Mouse (Mus musculus): ENCODE results near the gene Gimap9. TPM values are rescaled to one million over a fixed set of nuclear protein-coding genes. Genes with fewer than 3 reads are reported as not detected.
A peak's percentile ranks its signal among the peaks of the same experiment; 100 is the strongest.

The Gimap9 gene
- polyA plus RNA-seq, 1 experiment from 2014 or later, result 10.2 TPM

- WGBS (ENCODE audit: insufficient replicate concordance), result 69% methylated on average over 6 of the region's 6 CpGs
- TF ChIP-seq CTCF (IDR thresholded peaks at IDR 0.05; ENCODE audit: low read depth) (no peak), EP300 (IDR thresholded peaks at IDR 0.05; ENCODE audit: low read depth) (no peak)
- Histone ChIP-seq H3K9ac (replicated peaks) (no peak overlapping the region), H3K4me1 (ENCODE audit: insufficient read depth) (no peaks in the 10 kb centered on the region), H3K27me3 (ENCODE audit: insufficient read depth, low read length) (no peaks in the 10 kb centered on the region), H3K9me3 (ENCODE audit: low read length) (no peaks in the 10 kb centered on the region), H3K27ac (ENCODE audit: low read depth) (no peak overlapping the region), H3K4me2 (ENCODE audit: low read depth, low read length) (no peak overlapping the region), H3K4me3 (ENCODE audit: low read depth, low read length) (no peak overlapping the region), H3K36me3 (replicated peaks; ENCODE audit: insufficient read depth, low read length) (no peaks in the 10 kb centered on the region)
- no peak for ATAC-seq
- peak; percentile 9 for DNase-seq
Observed at GRCm38 (mm10) chr6:48692962-48693361, 17.0 kb downstream of the Gimap9 start.

GRCm38 (mm10) chr6:48696830-48697554 is 21.1 kb downstream of the Gimap9 start:
- Histone ChIP-seq H3K36me3 (replicated peaks; ENCODE audit: insufficient read depth, low read length) (no peaks in the 10 kb centered on the region), H3K4me2 (ENCODE audit: low read depth, low read length) (no peak overlapping the region), H3K27me3 (ENCODE audit: insufficient read depth, low read length) (no peaks in the 10 kb centered on the region), H3K9me3 (ENCODE audit: low read length) (no peaks in the 10 kb centered on the region), H3K27ac (ENCODE audit: low read depth) (peak overlapping the region; percentile 24; the same call in 1 of the 2 replicates), H3K9ac (replicated peaks) (no peak overlapping the region), H3K4me1 (ENCODE audit: insufficient read depth) (peaks cover 14% of the 10 kb centered on the region; the same call in 1 of the 2 replicates), H3K4me3 (ENCODE audit: low read depth, low read length) (no peak overlapping the region)
- ATAC-seq, result no peak
- WGBS (ENCODE audit: insufficient replicate concordance), result 83% methylated on average over 4 of the region's 4 CpGs
- peak; percentile 4 for DNase-seq
- no peak for TF ChIP-seq CTCF (IDR thresholded peaks at IDR 0.05; ENCODE audit: low read depth)
- no peak for TF ChIP-seq EP300 (IDR thresholded peaks at IDR 0.05; ENCODE audit: low read depth)

- no peak for DNase-seq
- ATAC-seq, result no peak
Observed at GRCm38 (mm10) chr6:48697555-48697930, 21.6 kb downstream of the Gimap9 start.

GRCm38 (mm10) chr6:48698066-48698856 is 22.3 kb downstream of the Gimap9 start:
- Histone ChIP-seq H3K27me3 (ENCODE audit: insufficient read depth, low read length) (no peaks in the 10 kb centered on the region), H3K4me3 (ENCODE audit: low read depth, low read length) (no peak overlapping the region), H3K36me3 (replicated peaks; ENCODE audit: insufficient read depth, low read length) (no peaks in the 10 kb centered on the region), H3K9ac (replicated peaks) (no peak overlapping the region), H3K4me1 (ENCODE audit: insufficient read depth) (peaks cover 14% of the 10 kb centered on the region; the same call in 1 of the 2 replicates), H3K4me2 (ENCODE audit: low read depth, low read length) (no peak overlapping the region), H3K9me3 (ENCODE audit: low read length) (no peaks in the 10 kb centered on the region), H3K27ac (ENCODE audit: low read depth) (0 out of 2 replicates have a peak overlapping the region, but pooled peaks have one; percentile 55)
- WGBS (ENCODE audit: insufficient replicate concordance), result 48% methylated on average over 7 of the region's 7 CpGs
- ATAC-seq (no peak), DNase-seq (peak; percentile 9)
- TF ChIP-seq CTCF (IDR thresholded peaks at IDR 0.05; ENCODE audit: low read depth) (no peak), EP300 (IDR thresholded peaks at IDR 0.05; ENCODE audit: low read depth) (no peak)

More at GRCm38 (mm10) chr6:48697555-48697930, 21.6 kb downstream of the Gimap9 start:
- Histone ChIP-seq H3K27ac (ENCODE audit: low read depth) (peak overlapping the region; percentile 24; the same call in 1 of the 2 replicates), H3K4me1 (ENCODE audit: insufficient read depth) (peaks cover 14% of the 10 kb centered on the region; the same call in 1 of the 2 replicates), H3K9ac (replicated peaks) (no peak overlapping the region), H3K9me3 (ENCODE audit: low read length) (no peaks in the 10 kb centered on the region), H3K36me3 (replicated peaks; ENCODE audit: insufficient read depth, low read length) (no peaks in the 10 kb centered on the region), H3K4me3 (ENCODE audit: low read depth, low read length) (no peak overlapping the region), H3K4me2 (ENCODE audit: low read depth, low read length) (no peak overlapping the region), H3K27me3 (ENCODE audit: insufficient read depth, low read length) (no peaks in the 10 kb centered on the region)
- WGBS (ENCODE audit: insufficient replicate concordance), result 57% methylated on average over 1 of the region's 1 CpGs
- TF ChIP-seq EP300 (IDR thresholded peaks at IDR 0.05; ENCODE audit: low read depth), result no peak
- TF ChIP-seq CTCF (IDR thresholded peaks at IDR 0.05; ENCODE audit: low read depth), result no peak

GRCm38 (mm10) chr6:48698888-48699287 is 23.0 kb downstream of the Gimap9 start:
- Histone ChIP-seq H3K27me3 (ENCODE audit: insufficient read depth, low read length) (no peaks in the 10 kb centered on the region), H3K4me2 (ENCODE audit: low read depth, low read length) (no peak overlapping the region), H3K9me3 (ENCODE audit: low read length) (no peaks in the 10 kb centered on the region), H3K4me3 (ENCODE audit: low read depth, low read length) (no peak overlapping the region), H3K27ac (ENCODE audit: low read depth) (peak overlapping the region; percentile 55), H3K36me3 (replicated peaks; ENCODE audit: insufficient read depth, low read length) (no peaks in the 10 kb centered on the region), H3K9ac (replicated peaks) (no peak overlapping the region), H3K4me1 (ENCODE audit: insufficient read depth) (peaks cover 14% of the 10 kb centered on the region; the same call in 1 of the 2 replicates)
- 34% methylated on average over 3 of the region's 3 CpGs for WGBS (ENCODE audit: insufficient replicate concordance)
- ATAC-seq, result no peak
- TF ChIP-seq CTCF (IDR thresholded peaks at IDR 0.05; ENCODE audit: low read depth) (no peak), EP300 (IDR thresholded peaks at IDR 0.05; ENCODE audit: low read depth) (no peak)
- peak; percentile 11 for DNase-seq

Measured in liver, postnatal 0 days (tissue).